Mouse (Mus musculus): ENCODE data around the gene Stim1.
A peak's percentile ranks its signal among the peaks of the same experiment; 100 is the strongest.

Gene Stim1

GRCm38 (mm10) chr7:102267601-102268394, at the start of gene Stim1:
TSS of gene Stim1 (plus strand) at chr7:102267806.
- DNase-seq (ENCODE audit: low read depth): peak; percentile 79

- peak; percentile 13 for DNase-seq (ENCODE audit: low read depth)
Measured at GRCm38 (mm10) chr7:102221899-102222298, 45.7 kb upstream of the Stim1 start.

- DNase-seq (ENCODE audit: low read depth): peak; percentile 79
Measured at GRCm38 (mm10) chr7:102222336-102222735, 45.3 kb upstream of the Stim1 start.

- peak; percentile 68 for DNase-seq (ENCODE audit: low read depth)
Measured at GRCm38 (mm10) chr7:102222830-102223556, 44.6 kb upstream of the Stim1 start.

GRCm38 (mm10) chr7:102223883-102224738, 43.5 kb upstream of the Stim1 start:
- DNase-seq (ENCODE audit: low read depth): no peak

- no peak for DNase-seq (ENCODE audit: low read depth)
Measured at GRCm38 (mm10) chr7:102226051-102226450, 41.6 kb upstream of the Stim1 start.

- DNase-seq (ENCODE audit: low read depth): no peak
Measured at GRCm38 (mm10) chr7:102228049-102228670, 39.4 kb upstream of the Stim1 start.

GRCm38 (mm10) chr7:102229814-102230213, 37.8 kb upstream of the Stim1 start:
- DNase-seq (ENCODE audit: low read depth): no peak

GRCm38 (mm10) chr7:102233059-102233458, 34.5 kb upstream of the Stim1 start:
- no peak for DNase-seq (ENCODE audit: low read depth)

GRCm38 (mm10) chr7:102238686-102239286, 28.8 kb upstream of the Stim1 start:
- DNase-seq (ENCODE audit: low read depth): no peak

- DNase-seq (ENCODE audit: low read depth): no peak
Measured at GRCm38 (mm10) chr7:102239591-102239990, 28.0 kb upstream of the Stim1 start.

GRCm38 (mm10) chr7:102242371-102242770, 25.2 kb upstream of the Stim1 start:
- DNase-seq (ENCODE audit: low read depth): no peak

- DNase-seq (ENCODE audit: low read depth): no peak
Measured at GRCm38 (mm10) chr7:102242917-102243316, 24.7 kb upstream of the Stim1 start.

GRCm38 (mm10) chr7:102243870-102244269, 23.7 kb upstream of the Stim1 start:
- no peak for DNase-seq (ENCODE audit: low read depth)

GRCm38 (mm10) chr7:102244782-102245535, 22.6 kb upstream of the Stim1 start:
- no peak for DNase-seq (ENCODE audit: low read depth)

GRCm38 (mm10) chr7:102245775-102246174, 21.8 kb upstream of the Stim1 start:
- DNase-seq (ENCODE audit: low read depth): peak; percentile 19

GRCm38 (mm10) chr7:102246265-102246664, 21.3 kb upstream of the Stim1 start:
- no peak for DNase-seq (ENCODE audit: low read depth)

- DNase-seq (ENCODE audit: low read depth): no peak
Measured at GRCm38 (mm10) chr7:102246956-102247797, 20.4 kb upstream of the Stim1 start.

- no peak for DNase-seq (ENCODE audit: low read depth)
Measured at GRCm38 (mm10) chr7:102248691-102249404, 18.8 kb upstream of the Stim1 start.

Data from NIH3T3 (cell line).